Mouse (Mus musculus) urinary bladder, postnatal 14 days (tissue): ENCODE results near the gene Inf2.
A peak's percentile ranks its signal among the peaks of the same experiment; 100 is the strongest.

ENCODE experiments used
- DNase-seq: peaks from one replicate; pipeline ENCODE4 v3.0.0; 2021; ENCODE audit warnings: low spot score

Inf2 gene

DNA sequence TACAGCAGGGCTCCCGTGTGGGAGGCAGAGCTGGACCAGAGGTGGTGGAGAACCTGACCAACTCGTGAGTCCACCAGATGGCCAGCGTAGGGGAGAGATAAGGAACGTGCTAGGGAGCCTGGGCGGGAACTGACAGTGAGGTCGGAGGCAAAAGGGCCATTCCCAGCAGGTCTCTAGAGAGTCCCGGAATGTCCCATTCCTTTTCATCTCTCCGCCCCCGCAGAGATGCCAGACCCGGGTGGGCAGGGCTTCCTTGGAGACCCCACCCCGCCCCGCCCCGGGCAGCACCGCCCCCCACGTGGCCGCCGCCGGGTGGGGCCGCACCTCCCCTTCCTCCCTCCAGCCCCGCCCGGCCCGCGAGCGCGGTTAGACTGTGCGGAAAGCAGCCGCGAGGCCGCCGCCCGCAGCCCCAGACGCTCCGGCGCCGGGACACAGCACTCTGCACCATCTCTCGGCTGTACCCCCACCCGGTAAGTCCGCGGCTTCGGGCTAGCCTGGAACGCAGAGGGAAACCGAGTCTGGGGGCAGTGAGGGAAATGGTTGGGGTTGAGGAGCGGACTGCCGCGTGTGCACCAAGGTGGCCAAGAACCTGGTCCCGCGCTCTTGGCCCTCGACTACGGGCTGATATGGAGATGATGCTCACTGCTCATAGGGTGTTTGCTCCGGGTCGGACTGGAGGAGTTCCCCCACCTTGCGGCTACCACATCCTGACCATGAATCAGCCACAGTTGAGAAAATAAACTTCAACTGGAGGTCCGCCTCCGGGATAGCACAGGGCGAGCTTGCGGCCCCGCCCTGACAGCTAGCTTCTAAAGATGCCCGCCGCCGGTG lies at the start of gene Inf2:
Gene Inf2 (plus strand): TSS at position 359 of the 831 bp plus-strand sequence.
- DNase-seq = peak; percentile 84

DNA sequence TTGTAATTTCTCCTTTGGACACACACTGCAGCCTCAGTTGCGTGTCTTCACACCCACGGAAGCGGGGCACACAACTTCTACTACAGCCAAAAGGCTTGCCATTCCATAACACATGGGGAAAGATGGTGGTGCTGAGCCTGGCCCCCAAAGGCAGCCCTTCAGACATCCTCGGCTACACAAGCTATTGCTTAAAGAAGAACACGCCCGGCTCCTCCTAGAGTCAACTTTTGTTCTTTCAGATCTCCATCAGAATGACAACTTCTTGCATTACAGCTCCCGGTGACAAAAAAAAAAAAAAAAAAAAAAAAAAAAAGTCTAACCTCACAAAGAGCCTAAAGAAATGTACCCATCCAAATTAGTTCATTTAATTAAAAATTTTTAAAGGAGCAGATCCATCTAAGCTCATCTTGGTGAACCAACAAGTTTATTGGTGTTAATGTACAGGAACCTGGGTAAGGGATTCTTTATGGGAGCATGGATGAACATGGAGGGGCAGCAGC lies 49.1 kb upstream of the Inf2 start:
- DNase-seq = no peak

DNA sequence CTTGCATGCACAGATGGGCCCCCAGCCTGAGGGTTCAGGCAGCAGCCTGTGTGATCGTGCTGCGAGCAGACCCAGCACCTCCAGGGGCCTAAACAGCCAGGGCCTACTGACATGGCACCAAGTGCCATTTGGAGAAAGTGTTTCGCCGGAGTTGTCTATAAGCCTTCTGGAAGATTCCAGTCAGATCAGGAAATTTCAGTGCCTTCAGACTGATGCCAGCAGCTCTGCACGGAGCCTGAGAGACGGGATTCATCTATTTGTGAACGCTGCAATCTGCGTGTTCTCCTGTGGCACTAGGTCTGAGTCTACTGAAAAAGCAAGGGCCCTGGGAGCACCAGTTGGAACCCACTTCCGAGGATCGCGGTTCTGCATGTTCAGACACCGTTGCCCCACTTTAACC lies 48.3 kb upstream of the Inf2 start:
- no peak for DNase-seq

DNA sequence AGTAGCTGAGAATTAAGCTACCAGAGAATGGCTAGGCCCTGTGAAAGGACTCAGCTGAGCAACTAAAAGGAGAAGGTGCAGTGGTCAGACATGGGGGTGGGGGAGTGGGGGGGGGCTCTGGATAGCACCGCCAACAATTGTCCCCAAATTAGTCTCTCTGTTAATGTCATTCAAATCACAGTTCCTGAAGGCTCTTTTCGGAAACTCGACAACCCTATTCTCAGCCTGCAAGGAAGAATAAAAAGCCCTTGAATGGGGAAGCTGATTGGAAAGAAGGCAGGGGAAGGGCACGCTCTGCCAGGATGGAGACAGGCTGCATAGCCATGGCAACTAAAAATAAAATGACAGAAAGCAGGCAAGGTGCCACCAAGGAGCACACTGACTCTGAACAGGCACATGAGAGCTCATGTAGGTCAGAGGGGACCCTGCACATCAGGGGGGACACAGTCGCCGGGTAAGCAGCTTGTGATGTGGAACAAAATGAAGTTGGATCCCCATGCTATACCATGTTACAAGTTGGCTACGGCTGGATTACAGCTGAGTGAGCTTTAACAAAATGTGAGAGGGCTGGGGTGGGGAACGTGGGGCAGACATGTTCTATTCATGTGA lies 47.0 kb upstream of the Inf2 start:
- DNase-seq = no peak

DNA sequence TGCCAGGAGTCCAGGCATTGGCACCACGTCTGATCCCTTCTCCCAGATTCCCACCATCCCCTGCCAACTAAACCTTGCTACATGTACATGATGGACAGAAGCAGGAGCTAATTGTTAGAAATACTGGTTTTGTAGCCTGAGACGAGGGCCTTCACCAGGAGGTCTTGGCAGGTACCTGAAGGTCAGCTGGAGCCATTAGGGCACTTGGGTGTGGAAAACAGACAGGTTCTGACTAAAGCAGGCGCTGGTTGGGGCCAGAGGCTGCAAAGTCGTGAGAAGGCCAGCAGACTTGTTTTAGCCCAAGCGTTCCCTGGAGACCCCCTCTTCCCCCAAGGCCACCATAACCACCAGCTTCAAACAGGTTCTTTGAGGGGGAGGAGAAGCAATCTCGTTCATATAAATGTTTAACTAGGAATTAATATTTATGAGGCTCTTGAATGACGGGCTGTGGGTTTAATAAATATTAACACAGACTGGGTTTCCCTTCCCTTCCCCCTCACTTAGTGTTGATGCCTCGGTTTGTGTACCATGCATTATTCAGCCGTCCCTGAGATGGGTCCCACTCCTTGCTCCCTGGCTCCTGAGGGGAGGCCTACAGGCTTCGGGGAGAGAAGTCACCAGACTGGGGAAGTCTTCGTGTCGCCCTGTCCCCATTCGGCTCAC lies 46.2 kb upstream of the Inf2 start:
- DNase-seq = no peak

DNA sequence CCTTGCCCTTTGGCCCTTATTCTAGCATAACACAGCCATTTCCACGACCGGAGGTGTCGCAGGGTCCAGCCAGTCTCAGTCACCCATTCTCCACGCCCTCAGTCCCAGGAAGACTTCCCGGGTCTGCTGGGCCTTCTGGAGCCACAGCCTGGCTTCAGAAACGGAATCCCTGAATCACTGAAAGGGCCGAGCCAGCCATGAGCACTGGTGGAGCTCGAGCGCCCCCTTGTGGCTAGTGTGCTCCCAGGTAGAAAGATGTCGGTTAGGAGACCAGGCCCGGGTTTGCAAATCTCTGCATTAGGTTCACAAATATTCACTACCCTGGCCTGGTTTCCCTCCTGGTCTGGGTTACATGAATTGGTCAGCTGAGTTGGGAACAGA lies 45.7 kb upstream of the Inf2 start:
- DNase-seq = peak; percentile 90

DNA sequence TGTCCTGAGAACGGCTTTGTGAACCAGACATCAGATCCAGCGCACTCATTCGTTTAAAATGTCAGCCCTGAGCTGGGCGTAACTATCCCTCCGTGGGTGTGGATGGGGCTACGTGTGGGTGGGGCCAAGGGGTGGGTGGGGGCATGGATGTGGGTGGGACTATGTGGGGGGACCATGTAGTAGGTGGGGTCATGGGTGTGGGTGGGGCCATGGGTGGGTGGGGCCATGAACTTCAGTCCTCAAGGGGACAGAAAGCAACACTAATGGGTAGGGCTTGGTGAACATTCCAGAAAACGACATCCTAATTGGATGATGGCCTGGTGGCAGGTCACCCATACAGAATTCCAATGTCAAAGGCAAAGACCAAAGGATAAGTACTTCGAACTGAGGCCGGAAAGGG lies 44.6 kb upstream of the Inf2 start:
- DNase-seq = no peak

DNA sequence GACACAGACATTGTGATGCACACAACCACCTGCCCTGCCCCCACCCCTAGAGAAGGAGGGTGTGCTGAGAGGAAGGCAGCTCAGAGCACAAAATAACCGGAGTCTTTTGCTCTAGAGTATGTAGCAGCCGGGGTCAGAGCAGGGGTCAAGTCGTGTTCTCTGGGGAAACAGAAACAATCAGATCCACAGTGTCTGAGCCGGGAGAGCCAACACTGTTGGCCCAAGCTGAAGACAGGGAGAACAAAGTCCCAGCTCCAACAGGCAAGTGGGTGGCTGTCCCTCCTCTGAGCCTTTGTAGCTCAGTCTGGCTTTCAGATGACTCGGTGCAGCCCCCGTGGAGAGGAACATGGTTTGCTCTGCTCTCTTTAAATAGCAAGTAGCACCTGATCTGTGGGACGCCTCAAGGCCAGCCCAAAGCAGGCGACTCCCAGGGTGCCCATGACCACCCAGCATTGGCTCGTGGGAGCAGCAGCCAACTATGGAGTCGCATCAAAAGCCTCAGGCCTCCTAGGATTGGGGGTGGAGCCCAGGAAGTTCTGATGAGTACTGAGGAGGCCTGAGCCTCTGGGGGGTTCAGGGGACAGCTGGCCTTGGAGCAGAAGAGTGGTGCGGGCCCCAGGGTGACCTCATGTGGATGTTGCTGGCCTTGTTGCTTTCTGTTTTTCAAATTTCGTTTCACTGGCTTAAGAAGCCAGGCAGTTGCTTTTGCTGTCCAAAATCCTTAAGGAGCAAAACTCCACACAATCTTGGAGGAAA lies 43.5 kb upstream of the Inf2 start:
- DNase-seq = no peak

DNA sequence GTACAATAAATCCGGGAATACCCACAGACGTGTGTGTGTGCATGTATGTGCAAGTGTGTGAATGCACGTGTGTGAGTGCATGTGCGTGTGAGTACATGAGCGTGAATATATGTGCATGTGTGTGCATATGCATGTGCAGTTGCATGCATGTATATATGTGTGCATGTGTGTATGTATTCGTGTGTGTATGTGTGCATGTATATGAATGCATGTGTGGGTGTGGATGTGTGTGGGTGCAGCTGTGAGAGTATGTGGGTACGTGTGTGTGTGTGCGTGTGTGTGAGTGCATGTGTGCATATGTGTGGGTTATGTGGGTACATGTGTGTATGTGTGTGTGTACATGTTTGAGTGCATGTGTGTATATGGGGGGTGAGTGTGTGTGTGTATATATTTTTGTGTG lies 42.5 kb upstream of the Inf2 start:
- DNase-seq = no peak

DNA sequence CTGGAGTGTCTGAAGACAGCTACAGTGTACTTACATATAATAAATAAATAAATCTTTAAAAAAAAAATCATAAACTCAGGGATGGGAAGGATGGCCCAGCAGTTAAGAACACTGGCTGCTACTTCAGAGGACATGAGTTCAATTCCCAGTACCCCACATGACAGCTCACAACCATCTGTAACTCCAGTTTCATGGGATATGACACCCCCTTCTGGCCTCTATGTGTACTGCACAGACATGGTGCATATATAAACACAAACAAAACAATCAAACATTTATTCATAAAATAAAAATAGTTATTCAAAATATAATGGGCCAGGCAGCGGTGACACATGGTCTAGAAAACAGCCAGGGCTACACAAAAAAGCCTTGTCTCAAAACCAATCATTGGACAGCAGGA lies 39.3 kb upstream of the Inf2 start:
- DNase-seq = no peak

DNA sequence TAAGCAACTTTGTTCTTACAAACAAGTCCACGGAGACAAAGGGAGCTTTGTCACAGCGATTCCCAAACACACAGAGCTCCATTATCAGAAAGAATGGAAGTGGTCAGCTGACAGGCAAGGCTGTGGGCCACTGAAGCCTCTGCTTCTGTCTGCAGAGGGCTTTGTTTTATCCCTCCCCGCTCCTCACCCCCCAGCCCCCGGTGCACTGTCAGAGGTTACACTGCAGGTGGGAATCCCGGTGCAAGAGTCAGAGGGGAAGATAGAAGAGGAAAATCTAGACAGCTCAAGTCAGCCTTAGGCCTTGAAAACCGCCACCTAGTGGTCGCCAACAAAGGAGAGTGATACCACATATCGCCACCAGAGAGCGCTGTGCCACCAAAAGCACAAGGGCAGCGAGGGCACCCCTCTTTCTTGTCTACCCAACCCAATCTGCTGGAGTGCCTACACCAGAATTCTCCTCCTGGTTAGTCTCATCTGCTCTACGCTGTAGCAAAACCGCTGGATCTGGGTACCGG lies 36.7 kb upstream of the Inf2 start:
- peak; percentile 76 for DNase-seq

DNA sequence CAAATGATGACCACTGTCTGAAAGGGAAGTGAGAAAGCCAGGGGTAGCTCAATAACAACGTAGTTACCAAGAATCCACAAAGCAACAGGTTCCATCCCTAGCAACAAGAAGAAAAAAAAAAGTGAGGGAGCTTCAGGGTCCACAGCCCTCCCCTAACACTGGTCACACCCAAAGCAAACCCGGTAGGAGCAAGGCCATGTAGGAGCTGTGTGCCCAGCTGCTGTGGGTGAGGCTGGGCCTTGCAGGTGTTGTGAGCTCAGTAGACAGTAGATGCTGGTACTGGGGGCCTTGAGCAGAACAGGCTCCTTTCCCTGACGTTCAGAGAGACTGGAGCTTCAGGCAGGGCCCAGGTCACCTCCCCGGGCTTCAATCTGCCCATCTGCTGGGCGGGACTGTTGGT lies 36.1 kb upstream of the Inf2 start:
- no peak for DNase-seq

DNA sequence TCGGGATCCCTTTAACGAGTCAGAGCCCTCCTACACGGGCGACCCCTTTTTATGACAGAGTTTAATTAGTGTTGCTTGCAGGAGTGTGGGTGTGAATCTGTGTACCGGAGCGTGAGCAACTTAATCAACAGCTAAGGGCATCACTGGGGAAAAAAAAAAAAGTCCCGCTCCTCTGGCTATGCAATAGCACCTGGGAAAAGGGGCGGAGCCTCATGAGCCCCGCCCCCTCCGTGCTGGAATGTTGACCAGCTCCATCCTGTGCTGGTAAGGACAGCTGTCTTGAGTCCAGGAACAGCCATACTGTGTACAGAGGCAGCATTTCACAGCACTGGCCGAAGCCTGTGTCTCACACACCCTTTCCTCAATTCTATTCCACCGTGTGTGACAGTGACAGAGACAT lies 33.7 kb upstream of the Inf2 start:
- DNase-seq = peak; percentile 48

DNA sequence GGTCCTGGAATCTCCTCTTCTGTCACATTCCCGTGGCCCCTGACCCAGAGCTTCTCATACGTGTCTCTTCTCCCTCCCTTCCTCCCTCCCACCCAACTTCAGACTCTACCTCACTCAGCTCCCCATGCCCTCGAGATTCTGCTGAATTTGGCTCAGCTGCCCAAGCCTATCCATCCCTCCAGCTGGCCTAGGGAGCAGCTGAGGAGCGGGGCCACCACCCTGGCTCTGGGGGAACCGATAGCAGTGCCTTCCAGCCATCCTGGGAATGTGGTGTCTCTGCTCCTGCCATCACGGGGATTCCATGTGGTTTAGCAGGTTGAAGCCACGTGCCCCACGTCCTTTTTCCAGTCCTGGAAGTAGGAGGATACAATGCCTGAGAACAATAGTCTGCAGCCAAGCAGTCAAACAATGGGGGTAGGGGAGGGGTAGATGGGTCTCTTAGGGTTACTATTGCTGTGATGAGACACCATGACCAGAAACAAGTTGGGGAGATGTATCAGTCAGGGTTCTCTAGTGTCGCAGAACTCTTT lies 32.0 kb upstream of the Inf2 start:
- DNase-seq = no peak

DNA sequence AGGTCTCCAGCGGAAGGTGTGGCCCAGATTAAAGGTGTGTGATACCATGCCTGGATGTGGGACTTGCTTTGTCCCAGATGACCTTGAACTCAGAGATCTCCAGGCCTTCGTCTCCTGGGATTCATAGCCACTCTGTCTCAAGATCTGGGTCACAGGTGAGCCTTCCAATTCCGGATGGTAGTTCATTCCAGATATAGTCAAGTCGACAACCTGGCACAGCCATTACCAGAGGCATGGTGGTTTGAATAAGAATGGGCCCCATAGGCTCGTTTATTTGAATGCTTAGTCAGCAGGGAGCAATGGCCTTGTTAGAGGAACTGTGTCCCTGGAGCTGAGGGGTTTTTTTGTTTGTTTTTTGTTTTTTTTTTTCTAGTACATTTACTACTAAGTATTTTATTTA lies 31.4 kb upstream of the Inf2 start:
- DNase-seq = no peak

DNA sequence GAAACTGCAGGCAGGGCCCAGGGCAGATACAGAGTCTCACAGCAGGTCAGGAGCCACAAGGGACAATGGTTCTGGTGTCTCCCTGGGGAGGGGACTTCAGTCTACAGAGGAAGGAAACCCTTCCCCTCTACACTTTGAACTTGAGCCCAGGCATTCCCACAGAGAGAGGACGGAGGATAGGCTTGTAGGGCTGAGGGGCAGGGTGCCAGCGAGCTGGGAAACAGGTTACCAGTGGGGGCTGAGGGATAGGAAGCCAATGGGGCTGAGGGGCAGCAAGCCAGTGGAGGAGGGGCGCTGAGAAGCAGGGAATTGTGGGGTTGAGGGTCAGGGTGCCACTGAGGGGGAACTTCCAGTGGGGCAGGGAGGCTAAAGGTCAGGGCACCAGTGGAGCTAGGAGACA lies 29.4 kb upstream of the Inf2 start:
- no peak for DNase-seq

DNA sequence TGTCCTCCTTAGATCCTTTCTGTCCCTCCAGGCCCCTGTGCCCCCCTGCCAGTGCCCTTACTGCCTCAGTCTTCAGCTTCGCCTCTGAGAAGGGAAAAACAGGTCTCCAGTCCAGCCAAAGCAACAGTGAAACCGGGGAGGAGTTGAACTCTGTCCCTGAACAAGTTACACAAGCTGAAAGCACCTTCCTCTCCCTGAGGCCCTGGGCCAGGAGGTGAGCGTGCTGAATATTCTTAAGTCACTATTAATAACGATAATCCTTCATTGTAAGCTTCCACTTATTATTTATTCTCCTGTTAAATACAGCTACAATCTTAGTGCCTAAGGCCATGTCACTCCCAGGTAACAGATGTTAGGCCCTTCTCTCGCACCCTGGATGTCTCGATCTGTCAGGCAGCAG lies 28.9 kb upstream of the Inf2 start:
- no peak for DNase-seq

DNA sequence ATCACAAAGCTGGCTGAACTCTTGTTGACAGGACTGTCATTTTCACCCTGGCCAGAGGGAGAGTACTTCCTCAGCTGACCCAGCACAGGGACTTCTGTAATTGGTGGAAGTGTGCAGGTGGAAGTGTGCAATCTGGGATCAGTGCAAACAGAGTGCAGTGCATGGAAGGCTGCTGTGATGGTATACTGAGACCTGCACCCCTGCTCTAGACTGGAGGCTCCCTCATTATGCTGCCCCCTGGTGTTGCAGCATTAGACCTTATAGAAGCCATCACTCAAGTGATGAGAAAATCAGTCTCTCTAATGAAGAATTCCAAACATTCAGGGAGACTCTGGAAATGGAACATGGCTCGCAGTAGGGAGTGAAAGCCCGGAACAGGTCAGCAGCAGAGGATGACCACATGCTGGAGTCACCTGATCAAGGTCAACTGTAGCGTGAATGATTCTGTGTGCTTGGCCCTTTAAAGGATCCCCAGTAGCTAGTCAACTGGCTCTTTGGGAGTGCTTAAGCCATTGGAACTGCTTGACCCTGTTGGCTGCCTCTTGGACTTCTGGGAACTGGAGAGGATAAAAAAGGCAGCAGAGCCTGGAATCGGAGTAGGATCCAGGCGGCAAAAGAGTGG lies 28.3 kb upstream of the Inf2 start:
- DNase-seq = peak; percentile 31

DNA sequence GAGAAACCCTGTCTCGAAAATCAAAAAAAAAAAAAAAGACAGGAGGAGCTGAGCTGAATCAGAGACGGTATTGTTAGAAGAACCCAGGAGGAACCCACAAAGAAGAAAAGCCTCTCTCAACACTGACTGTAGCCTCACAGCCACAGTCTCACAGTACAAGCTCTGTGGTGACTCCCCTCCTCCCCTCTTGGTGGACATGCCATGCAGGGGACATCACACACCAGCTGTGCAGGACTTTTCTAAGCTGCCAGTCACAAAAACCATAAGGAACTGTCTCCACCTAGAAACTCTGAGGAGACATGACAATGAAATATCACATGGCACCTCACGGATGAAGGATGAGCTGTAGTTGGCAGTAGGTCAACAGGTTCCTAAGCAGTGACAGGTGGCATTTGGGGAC lies 27.4 kb upstream of the Inf2 start:
- DNase-seq = no peak

DNA sequence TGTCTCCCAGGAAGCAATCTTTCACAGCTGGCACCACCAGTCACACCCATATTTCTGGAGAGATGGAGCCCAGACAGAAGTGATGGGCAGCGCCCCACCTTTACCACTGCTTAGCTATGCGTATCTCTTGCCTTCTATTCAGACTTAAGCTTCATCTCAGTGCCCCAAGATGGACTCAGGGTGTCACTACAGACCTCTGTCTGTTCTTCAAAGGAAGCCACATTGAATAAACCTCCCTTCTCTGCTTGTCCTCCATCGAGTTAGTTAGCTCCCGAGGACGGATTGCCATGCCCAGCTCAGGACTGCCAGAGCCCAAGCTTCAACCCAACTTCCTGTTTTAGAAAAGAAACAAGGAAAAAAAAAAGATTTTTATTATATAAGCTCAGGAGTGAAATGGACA lies 26.1 kb upstream of the Inf2 start:
- DNase-seq = no peak

DNA sequence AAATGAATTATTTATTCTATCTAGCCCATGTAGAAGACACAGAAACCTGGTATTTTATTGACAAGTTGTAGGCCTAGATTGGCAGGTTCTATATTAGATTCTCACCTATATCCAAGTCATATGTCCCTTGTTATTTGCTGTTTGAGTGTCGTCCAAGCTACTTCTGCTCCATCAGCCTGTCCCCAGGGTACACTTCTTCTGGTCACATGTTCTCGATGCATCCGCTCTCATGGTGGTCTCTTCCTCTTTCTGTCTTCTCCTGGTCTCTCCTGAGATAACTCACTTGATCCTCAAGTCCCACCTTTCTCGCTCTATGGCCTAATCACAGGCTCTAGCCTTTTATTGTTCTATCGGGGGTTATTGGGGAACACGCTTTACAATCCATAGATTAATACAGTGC lies 25.6 kb upstream of the Inf2 start:
- DNase-seq = no peak

DNA sequence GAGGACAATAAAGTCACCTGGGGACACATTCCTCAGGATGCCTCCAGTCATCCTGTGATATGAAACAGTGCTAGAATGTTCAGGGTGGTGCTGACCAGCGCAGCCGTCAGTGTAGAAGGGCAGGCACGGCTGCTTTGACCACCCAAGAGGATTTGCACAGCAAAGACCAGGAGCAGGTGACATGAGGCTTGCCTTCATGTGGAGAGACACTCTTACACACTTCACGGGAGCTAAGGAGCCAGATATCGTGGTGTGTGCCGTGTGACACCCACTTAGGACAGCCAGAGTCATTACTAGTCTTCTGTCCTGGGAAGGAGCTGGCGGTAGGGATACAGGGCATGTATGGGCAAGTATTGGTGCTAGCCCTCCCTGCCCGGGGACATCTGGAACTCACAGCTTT lies 18.4 kb upstream of the Inf2 start:
- DNase-seq = no peak
